Mouse (Mus musculus) neural tube, embryonic 11.5 days (tissue): ENCODE measurements at regions not wholly inside any gene's neighbourhood (a gene's known extent, or its start where the extent isn't known, plus 50 kb on each side); places are given as distances from the start of the nearest gene placed in this dataset.
A peak's percentile ranks its signal among the peaks of the same experiment; 100 is the strongest.

Experiments
- ATAC-seq: fragments of 200-750 bp; cut with Nextera tagmentation; 2 replicates; pipeline ENCODE4 v1.8.0; 2017; ENCODE audit warnings: moderate number of reproducible peaks, mild to moderate bottlenecking, moderate TSS enrichment, moderate library complexity; ENCODE audit not compliant: insufficient read depth, low FRiP score, low TSS enrichment
- DNase-seq: peaks from one replicate; pipeline ENCODE4 v3.0.0-alpha.2; 2015; ENCODE audit warnings: low spot score
- H3K27ac ChIP-seq: fragments of 300-500 bp; sonication (generic); 2 replicates; pipeline ENCODE4 v1.5.1; 2014; ENCODE audit warnings: low read depth, mild to moderate bottlenecking, low read length
- H3K27me3 ChIP-seq: fragments of 300-500 bp; sonication (generic); 2 replicates; pipeline ENCODE4 v1.6.1; 2014; ENCODE audit warnings: mild to moderate bottlenecking, low read length, mixed read lengths; ENCODE audit not compliant: control insufficient read depth, insufficient read depth
- H3K36me3 ChIP-seq: fragments of 300-500 bp; sonication (generic); 2 replicates; pipeline ENCODE4 v1.6.1; 2014; ENCODE audit warnings: mild to moderate bottlenecking, low read length, moderate library complexity, mixed read lengths; ENCODE audit not compliant: control insufficient read depth, insufficient read depth
- H3K4me1 ChIP-seq: fragments of 300-500 bp; sonication (generic); 2 replicates; pipeline ENCODE4 v1.6.1; 2014; ENCODE audit warnings: low read length, mixed read lengths; ENCODE audit not compliant: control insufficient read depth, insufficient read depth
- H3K4me2 ChIP-seq: fragments of 300-500 bp; sonication (generic); 2 replicates; pipeline ENCODE4 v1.6.1; 2014; ENCODE audit warnings: low read depth, mild to moderate bottlenecking, moderate library complexity
- H3K4me3 ChIP-seq: fragments of 300-500 bp; sonication (generic); 2 replicates; pipeline ENCODE4 v1.5.1; 2014; ENCODE audit warnings: low read depth, low read length
- H3K9ac ChIP-seq: fragments of 300-500 bp; sonication (generic); 2 replicates; pipeline ENCODE4 v1.6.1; 2014; ENCODE audit warnings: mild to moderate bottlenecking, low read length
- H3K9me3 ChIP-seq: fragments of 300-500 bp; sonication (generic); 2 replicates; pipeline ENCODE4 v1.6.1; 2016; ENCODE audit warnings: low read length; ENCODE audit not compliant: control insufficient read depth
- WGBS: fragments of 180-500 bp; shearing (Covaris S2); extraction: QIAGEN DNeasy Blood & Tissue Kit; methylation state at CpG from one replicate; pipeline ENCODE4 v1.1.7; 2014; 5-methylcytosine and 5-hydroxymethylcytosine counted together

DNA sequence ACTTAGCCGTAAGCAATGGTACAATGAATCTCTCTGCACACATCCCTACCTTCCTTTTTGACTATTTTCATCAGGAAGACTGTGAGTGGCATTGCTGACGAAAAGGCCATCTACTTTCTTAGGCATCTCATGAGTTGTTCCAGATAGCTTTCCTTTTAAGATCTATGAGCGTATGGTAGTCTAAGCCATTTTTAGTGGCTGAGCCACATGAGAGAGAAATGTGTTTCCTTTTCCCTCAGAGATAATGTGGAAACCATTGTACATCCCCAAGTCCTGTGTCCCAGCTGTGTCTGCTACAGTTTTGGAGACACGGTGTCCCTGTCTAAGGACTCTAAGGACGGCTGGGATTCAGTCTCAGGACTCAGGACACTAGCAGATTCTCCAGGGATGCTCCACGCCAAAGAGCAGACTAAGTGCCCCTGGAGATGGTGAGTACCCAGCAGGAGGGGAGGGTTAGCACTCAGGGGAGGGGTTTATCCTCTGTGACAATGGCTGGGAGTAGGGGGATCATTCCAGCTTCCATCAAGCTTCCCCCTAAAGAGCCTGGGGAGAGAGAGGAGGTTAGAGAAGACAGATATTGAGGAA, 199.0 kb downstream of the Cdca7 start:
- DNase-seq (no peak), ATAC-seq (no peak)
- 58% methylated on average over 6 of the region's 6 CpGs for WGBS
- no peaks in the 10 kb centered on the region for H3K9me3 ChIP-seq
- H3K36me3 ChIP-seq = no peaks in the 10 kb centered on the region
- H3K27ac ChIP-seq = no peak overlapping the region
- H3K9ac ChIP-seq = no peak overlapping the region
- H3K4me1 ChIP-seq = no peaks in the 10 kb centered on the region
- H3K4me2 ChIP-seq = no peak overlapping the region
- no peak overlapping the region for H3K4me3 ChIP-seq
- H3K27me3 ChIP-seq = no peaks in the 10 kb centered on the region

DNA sequence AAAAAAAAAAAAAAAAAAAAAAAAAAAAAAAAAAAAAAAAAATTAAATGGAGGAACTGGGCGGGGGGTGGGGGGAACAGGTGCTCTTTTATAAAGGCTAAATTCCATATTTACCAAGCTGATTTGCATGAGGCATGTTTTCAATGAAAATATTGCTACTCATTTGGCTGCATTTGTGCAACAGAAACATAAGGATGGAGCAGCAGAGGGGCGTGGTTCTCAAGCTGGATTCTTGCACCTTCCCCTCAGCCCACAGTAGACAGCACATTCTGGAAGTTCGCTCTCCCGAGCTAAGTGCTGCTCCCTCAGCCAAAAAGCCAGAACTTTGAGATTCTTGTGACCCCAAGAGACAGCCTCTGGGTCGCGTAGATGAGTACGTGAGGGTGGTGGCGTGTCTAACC, 201.8 kb downstream of the Cdca7 start:
- DNase-seq (no peak), ATAC-seq (no peak)
- Histone ChIP-seq H3K27ac (no peak overlapping the region), H3K4me1 (no peaks in the 10 kb centered on the region), H3K4me2 (no peak overlapping the region), H3K9me3 (no peaks in the 10 kb centered on the region), H3K9ac (no peak overlapping the region), H3K27me3 (no peaks in the 10 kb centered on the region), H3K4me3 (no peak overlapping the region), H3K36me3 (no peaks in the 10 kb centered on the region)
- WGBS = 91% methylated on average over 8 of the region's 8 CpGs

DNA sequence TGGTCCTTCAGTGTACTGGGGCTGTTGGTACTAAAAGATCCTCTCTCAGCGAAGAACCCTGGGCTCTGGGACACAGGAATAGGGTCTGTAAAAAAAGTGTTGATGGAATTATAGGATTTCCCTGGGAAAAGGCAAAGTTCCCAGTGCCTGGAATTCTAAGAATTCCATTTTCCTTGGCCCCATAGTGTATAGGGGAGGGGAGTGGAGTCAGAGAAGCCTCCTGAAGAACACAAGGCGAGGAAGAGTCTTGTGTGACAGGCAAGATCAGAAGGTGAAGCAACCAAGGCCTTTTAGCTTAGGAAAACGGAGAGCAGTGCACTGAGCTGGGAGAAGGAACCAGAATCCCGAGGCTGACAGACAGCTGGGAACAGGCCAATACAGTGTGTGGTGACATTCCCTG, 212.1 kb downstream of the Cdca7 start:
- ATAC-seq (no peak), DNase-seq (no peak)
- H3K27ac ChIP-seq = no peak overlapping the region
- H3K36me3 ChIP-seq = no peaks in the 10 kb centered on the region
- H3K9me3 ChIP-seq = no peaks in the 10 kb centered on the region
- no peak overlapping the region for H3K4me3 ChIP-seq
- no peaks in the 10 kb centered on the region for H3K27me3 ChIP-seq
- H3K4me2 ChIP-seq = no peak overlapping the region
- no peak overlapping the region for H3K9ac ChIP-seq
- 73% methylated on average over 4 of the region's 4 CpGs for WGBS
- H3K4me1 ChIP-seq = no peaks in the 10 kb centered on the region

DNA sequence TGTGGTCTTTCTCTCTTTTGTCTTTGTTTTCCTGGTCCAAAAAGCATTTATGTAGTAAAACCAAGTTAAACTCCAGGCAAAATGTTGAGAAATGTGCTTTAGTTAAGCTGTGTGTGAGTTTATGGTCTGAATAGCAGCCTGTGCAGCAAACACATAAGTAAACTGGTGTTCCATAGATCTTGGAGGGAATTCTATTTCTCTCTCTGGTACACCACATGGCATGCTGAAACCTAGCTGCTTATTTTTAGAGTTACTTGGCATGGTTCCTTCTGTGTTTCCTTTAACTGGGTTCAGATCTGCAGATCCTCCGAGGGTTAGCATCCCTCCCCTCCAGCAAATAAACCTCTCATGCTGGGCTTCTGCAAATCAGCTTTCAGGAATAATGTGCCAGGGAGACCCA, 225.1 kb downstream of the Cdca7 start:
- no peak for DNase-seq
- Histone ChIP-seq H3K4me1 (no peaks in the 10 kb centered on the region), H3K9ac (no peak overlapping the region), H3K9me3 (no peaks in the 10 kb centered on the region), H3K27ac (no peak overlapping the region), H3K4me2 (no peak overlapping the region), H3K4me3 (no peak overlapping the region), H3K36me3 (no peaks in the 10 kb centered on the region), H3K27me3 (peaks cover 24% of the 10 kb centered on the region)
- WGBS = 50% methylated on average over 1 of the region's 1 CpGs
- no peak for ATAC-seq

DNA sequence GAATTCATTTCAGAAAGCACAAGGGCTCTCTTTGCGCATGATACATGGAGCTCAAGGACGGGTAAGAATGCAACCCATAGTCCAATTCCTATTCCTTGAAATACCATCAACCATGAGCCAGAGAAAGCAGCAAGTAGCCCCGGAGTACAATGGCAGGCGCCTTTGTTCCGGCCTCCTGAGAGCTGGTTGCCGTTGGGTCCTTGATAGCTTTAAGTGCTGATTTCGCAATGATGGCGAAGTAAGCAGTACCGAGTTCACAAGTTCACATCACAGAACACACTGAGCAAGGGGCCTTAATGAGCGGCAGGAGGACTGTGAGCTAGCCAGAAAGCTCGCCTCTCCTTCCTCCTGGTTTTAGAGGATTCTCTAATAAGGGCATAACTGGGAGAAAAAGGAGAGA, 227.3 kb downstream of the Cdca7 start:
- no peak overlapping the region for H3K27ac ChIP-seq
- no peak for DNase-seq
- H3K4me3 ChIP-seq = no peak overlapping the region
- 80% methylated on average over 11 of the region's 11 CpGs for WGBS
- no peak for ATAC-seq
- H3K36me3 ChIP-seq = no peaks in the 10 kb centered on the region
- H3K4me1 ChIP-seq = no peaks in the 10 kb centered on the region
- no peaks in the 10 kb centered on the region for H3K9me3 ChIP-seq
- H3K9ac ChIP-seq = no peak overlapping the region
- H3K4me2 ChIP-seq = no peak overlapping the region
- peaks cover 34% of the 10 kb centered on the region for H3K27me3 ChIP-seq

DNA sequence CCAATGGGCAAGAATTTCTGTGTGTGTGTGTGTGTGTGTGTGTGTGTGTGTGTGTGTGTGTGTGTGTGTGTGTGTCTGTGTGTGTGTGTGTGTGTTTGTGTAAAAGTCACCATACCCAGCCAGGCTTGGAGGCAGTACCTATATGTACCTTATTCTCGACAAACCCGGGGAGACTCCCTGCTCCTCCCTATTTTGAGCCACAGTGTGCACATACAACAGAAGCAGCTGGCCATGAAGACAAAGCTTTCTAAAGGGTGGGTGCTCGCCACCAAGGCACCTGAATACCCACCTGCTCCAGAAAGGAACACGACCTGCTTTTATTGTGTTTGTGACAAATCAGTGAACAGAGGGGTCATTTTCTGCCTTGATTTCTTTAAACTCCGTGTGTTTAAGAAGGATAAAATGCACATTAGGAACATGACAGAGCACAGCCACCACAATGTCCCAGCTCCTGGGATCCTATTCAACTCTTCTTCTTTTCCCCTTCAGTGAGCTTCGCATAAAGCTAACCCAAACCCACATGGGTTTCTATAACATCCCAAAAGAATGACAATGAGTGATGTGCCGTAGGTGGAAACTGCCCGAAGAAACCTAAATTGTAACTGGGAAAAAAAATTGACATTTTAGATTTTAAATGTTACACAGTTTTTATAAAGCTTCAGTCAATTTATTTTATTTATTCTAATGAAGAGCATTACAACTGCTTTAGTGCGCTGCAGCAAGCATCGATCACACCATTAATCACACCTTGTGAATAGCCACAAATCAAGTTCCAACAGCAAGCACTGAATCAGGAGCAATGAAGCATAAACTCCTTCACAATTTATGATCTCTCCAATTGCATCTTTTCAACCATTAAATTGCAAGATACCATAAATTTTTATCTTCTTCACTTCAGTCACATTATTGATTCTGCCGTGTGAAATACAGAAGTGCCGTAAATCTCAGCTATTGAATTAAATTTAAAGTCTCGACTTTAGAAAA, 232.0 kb downstream of the Cdca7 start:
- Histone ChIP-seq H3K27ac (no peak overlapping the region), H3K36me3 (no peaks in the 10 kb centered on the region), H3K9ac (no peak overlapping the region), H3K4me3 (no peak overlapping the region), H3K27me3 (peaks cover 51% of the 10 kb centered on the region), H3K4me2 (no peak overlapping the region), H3K4me1 (no peaks in the 10 kb centered on the region), H3K9me3 (no peaks in the 10 kb centered on the region)
- DNase-seq (peak; percentile 49), ATAC-seq (peak; percentile 78)
- 40% methylated on average over 13 of the region's 13 CpGs for WGBS

DNA sequence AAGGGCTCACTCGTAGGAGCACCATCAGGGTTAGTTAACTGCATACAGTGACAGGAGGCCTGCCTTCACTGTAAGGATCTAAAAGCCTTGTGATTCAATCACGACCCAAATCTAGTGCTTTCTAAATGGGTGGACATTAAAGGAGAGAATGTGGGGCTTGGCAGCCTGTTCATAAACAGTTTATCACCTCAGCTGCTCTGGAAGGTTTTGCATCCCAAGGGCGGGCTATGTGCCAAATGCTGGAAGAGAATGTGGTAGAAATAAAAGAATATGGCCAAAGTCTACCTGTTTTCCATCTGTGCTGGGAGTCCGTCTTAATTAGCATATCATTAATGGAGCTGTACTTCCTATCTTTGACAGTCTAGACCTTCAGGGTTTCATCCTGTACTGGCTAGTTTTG, 241.0 kb downstream of the Cdca7 start:
- Histone ChIP-seq H3K27me3 (no peaks in the 10 kb centered on the region; the same call in 1 of the 2 replicates), H3K9ac (no peak overlapping the region), H3K4me2 (no peak overlapping the region), H3K4me3 (no peak overlapping the region), H3K27ac (no peak overlapping the region), H3K36me3 (no peaks in the 10 kb centered on the region), H3K9me3 (no peaks in the 10 kb centered on the region), H3K4me1 (peaks cover 2% of the 10 kb centered on the region; the same call in 1 of the 2 replicates)
- WGBS = 77% methylated on average over 4 of the region's 4 CpGs
- DNase-seq = no peak
- ATAC-seq = no peak

DNA sequence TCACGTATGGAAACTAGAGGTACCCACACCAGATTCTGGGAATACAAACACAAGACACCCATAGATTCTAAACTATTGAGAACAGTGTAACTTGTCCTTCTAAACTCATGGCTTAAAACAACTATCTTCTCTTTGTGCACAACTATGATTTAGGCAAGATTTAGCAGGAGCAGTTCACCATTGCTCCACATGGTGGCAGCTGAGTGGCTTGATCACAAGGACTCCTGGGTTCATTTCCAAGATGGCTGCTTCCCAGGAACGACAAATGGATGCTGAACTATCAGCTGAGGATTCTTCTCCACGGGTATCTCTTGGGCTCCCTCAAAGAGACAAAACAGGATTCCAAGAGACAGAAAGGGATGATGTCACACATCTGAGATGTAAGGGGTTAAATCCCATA, 251.5 kb downstream of the Sp3 start:
- ATAC-seq (no peak), DNase-seq (peak; percentile 48)
- WGBS = 60% methylated on average over 3 of the region's 3 CpGs
- no peak overlapping the region for H3K27ac ChIP-seq
- H3K4me1 ChIP-seq = no peaks in the 10 kb centered on the region
- no peak overlapping the region for H3K4me3 ChIP-seq
- H3K9ac ChIP-seq = no peak overlapping the region
- no peaks in the 10 kb centered on the region for H3K36me3 ChIP-seq
- H3K4me2 ChIP-seq = no peak overlapping the region
- no peaks in the 10 kb centered on the region for H3K27me3 ChIP-seq
- no peaks in the 10 kb centered on the region for H3K9me3 ChIP-seq

DNA sequence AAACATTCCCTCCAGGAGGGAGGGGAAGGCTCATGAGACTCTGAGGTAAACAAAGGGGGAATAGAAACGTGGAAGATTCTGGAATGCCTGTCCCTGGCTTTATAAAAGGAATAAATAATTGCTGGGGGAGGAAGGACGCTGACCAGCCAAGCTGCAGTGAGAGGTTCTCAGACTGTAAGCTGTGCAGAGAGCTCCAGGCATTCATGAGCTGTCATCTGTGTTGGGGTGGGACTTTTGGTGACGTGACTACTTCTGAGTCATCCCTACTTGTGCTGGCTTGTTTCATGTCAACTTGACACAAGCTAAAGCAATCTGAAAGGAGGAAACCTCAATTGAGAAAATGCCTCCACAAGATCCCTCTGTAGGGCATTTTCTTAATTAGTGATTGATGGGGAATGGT, 246.9 kb downstream of the Sp3 start:
- no peak overlapping the region for H3K4me3 ChIP-seq
- no peaks in the 10 kb centered on the region for H3K27me3 ChIP-seq
- no peaks in the 10 kb centered on the region for H3K4me1 ChIP-seq
- no peaks in the 10 kb centered on the region for H3K9me3 ChIP-seq
- ATAC-seq = no peak
- no peaks in the 10 kb centered on the region for H3K36me3 ChIP-seq
- no peak overlapping the region for H3K4me2 ChIP-seq
- no peak overlapping the region for H3K9ac ChIP-seq
- 69% methylated on average over 3 of the region's 3 CpGs for WGBS
- no peak for DNase-seq
- no peak overlapping the region for H3K27ac ChIP-seq
